Mouse (Mus musculus): Measurements from ENCODE around the gene Erg.
A peak's percentile ranks its signal among the peaks of the same experiment; 100 is the strongest.

The Erg gene

GRCm38 (mm10) chr16:95585541-95586310, 667 bp downstream of the Erg start:
- DNase-seq (ENCODE audit: low spot score), result peak; percentile 41

- DNase-seq (ENCODE audit: low spot score), result no peak
Observed at GRCm38 (mm10) chr16:95584751-95585528, 1.5 kb downstream of the Erg start.

- no peak for DNase-seq (ENCODE audit: low spot score)
Observed at GRCm38 (mm10) chr16:95579289-95579688, 7.1 kb downstream of the Erg start.

- no peak for DNase-seq (ENCODE audit: low spot score)
Observed at GRCm38 (mm10) chr16:95573163-95573562, 13.2 kb downstream of the Erg start.

GRCm38 (mm10) chr16:95570616-95571015, 15.8 kb downstream of the Erg start:
- DNase-seq (ENCODE audit: low spot score), result no peak

GRCm38 (mm10) chr16:95556834-95557233, 29.6 kb downstream of the Erg start:
- DNase-seq (ENCODE audit: low spot score), result no peak

GRCm38 (mm10) chr16:95553136-95553535, 33.3 kb downstream of the Erg start:
- DNase-seq (ENCODE audit: low spot score), result no peak

- no peak for DNase-seq (ENCODE audit: low spot score)
Observed at GRCm38 (mm10) chr16:95552495-95552894, 33.9 kb downstream of the Erg start.

DNA sequence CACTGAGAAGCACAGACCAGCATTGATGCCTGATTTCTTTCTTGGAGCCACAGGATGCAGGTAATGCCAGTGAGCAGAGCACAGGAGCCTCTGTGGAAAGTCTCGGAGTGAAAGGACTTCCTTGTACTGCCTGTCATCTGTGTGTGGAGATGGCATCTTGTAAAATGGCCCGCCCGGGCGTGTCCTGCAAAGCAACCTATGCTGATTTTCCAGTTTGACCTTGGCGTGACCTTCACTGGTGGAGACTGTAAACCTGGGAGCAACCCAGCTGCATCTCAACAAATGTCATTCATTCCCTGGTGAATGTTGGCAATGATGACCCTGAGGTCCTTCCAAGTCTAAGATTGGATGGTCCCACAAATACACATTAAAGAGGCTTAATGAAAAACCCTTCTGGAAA, 35.9 kb downstream of the Erg start:
- no peak for DNase-seq (ENCODE audit: low spot score)

DNA sequence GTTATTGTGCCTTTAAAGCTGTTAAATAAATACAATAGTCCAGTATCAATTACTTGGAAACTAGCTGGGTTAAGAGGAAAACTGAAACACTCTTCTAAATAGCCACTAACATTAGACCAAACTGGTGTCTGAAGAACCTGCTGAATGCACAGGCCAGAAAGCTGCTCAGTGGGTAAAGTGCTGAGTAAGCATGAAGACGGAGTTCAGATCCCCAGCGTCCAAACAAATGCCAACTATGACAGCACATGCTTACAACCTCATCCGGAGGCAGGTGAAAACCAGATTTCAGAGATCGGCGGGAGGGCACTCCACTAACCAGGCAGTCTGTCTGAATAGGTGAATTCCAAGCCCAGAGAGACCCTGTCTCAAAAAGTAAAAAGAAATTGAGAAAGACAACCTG, 41.6 kb downstream of the Erg start:
- DNase-seq (ENCODE audit: low spot score), result no peak

DNA sequence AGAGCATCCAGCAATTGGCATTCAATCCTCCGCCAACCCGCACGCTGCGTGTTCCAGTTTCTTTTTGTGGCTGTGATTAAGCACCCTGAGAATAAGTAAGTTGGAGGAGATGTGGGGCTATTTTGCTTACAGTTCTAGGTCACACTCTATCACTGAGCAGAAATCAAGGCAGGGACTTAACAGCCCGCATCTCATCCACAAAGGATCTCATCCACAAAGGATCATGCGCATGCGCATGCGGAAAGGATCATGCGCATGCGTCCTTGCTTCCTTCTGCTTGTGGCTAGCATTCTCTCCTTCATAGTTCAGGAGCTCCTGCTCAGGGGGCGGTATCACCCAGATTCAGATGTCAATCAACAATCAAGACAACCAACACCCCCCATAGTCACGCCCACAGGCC, 42.9 kb downstream of the Erg start:
- DNase-seq (ENCODE audit: low spot score), result no peak

DNA sequence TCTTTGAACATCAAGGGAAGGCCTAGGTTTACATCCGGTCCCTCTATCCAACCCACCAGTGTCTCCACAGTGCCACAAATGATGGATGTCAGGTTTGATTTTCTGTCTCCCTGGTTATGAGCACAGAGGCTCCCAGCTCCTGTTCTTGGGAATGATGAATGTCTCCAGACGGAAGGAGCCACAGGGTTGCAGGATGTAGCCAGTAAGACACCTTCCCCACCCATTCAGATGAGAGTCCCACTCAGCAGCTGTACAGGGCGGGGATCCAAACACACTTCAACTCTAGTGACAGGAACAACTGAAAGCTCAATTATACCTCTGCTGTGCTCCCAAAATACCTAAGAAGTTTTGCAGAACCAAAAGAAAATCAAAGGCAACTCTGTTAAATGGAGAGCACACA, 51.2 kb downstream of the Erg start:
- no peak for DNase-seq (ENCODE audit: low spot score)

DNA sequence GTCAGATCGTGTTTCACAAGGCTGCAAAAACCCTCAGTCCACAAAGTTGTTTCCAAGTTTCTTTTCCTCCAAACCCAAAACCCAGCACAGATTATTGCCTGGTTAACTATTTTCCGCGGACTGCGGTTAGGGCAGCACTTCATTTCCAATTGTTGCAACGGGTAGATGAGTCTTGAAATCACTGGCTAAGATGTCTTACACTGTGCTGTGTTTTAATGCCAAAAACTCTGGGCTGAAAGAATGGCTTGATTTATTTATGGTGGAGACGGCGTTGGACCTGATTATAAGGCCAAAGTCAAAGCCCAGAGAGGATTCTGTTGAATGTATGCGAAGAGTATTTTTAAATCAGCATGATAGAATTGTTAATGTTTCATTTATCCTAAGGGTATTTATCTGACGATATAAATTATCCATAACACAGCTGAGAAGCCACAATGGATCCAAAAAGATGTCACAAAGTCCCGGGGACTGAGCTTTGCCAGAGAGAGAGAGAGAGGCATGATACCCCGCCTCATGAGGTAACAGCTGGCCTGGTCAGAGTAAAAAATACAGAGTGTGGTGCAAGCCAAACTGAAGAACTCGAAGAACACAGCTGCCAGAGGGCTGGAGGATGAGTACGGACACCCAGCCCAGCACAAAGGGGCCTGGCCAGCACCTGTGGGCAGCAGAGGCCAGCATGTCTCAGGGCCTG, 53.9 kb downstream of the Erg start:
- no peak for DNase-seq (ENCODE audit: low spot score)

DNA sequence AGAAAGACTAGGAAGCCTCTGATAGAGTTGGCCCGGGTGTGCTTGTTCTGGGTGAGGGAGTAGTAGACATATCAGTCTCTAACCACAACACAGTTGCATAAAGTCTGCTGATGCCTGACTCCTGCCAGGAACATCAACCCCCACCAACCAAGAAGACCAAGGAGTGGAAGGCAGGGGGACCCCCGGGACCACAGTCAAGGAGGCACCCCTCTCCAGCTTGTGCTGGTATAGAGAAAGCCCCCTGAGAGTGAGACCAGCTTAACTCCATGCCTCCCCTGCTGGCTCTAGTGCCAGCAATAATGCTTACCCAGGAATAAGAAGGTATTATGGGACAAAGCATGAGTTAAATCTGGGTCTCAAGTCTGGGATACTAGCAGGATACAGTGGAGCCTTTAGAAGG, 58.8 kb downstream of the Erg start:
- no peak for DNase-seq (ENCODE audit: low spot score)

- DNase-seq (ENCODE audit: low spot score), result no peak
Observed at GRCm38 (mm10) chr16:95519520-95519919, 66.9 kb downstream of the Erg start.

- DNase-seq (ENCODE audit: low spot score), result no peak
Observed at GRCm38 (mm10) chr16:95506051-95506450, 80.3 kb downstream of the Erg start.

DNA sequence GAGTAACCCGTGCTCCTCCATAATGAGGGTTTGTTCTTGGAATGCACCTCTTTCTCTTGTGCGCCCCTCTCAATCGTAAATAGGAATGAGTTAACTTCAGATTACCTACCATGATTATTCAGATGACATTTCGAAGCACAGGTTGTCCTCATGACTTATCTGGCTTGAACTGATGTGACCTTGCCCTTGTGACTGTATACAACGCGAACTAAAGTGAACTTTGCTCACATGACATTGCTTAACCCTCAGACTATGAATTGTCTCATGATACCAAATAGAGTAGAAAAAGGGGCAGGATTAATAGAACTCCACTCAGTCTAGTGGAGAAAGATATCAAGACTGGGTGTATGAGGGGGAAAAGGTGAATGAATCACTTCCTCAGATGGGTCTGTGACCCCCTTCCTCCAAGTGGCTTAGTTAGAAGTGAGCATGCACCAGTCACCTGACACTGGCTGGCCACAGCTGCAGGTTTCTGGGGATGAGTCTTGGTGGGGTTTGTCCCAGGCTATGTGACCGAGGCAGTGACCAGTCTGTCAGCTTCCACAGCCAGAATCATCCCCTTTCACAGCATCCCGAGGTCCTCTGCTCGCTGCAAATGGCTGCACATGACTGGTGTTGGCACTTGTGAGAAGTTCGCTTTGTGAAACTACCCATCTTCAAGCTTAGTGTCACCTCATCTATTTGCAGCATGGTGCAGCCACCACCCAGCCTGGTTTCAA, 89.7 kb downstream of the Erg start:
- DNase-seq (ENCODE audit: low spot score), result no peak

DNA sequence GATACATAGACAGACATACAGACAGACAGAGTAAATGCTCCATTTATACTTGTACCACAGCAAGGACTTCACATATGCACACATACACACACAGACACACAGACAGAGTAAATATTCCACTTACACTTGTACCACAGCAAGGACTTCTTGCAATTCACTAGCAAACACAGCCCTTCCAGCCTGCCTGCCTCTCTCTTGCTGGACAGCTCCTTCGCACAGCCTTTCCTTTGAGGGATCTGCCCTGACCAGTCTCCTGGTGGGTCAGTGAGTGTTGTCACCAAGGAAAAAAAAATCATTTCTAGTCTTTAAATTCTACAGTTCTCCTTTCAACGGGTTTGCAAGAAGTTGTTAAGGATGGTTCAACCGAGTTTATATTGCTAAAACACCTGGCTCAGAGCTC, 92.3 kb downstream of the Erg start:
- DNase-seq (ENCODE audit: low spot score), result no peak

DNA sequence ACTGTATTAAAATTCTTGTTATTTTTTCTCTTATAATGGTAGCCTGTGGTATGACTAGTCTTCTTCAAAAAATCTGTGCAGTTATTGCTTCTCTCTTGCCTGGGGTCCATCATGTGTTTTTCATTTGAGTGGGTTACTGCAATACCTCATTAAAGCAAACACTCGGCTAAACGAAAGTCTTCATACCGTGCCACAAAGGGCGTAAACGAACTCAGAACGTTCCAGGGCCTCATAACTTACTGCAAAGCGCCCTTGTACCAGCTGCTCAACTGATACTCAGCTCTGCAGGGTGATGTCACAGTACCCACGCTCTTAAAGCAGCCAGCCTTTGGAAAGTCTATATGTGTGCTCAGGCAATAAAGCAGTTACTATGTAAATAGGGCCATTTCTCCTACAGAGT, 93.1 kb downstream of the Erg start:
- DNase-seq (ENCODE audit: low spot score), result no peak

GRCm38 (mm10) chr16:95492146-95492545, 94.2 kb downstream of the Erg start:
- no peak for DNase-seq (ENCODE audit: low spot score)

GRCm38 (mm10) chr16:95490386-95490785, 96.0 kb downstream of the Erg start:
- no peak for DNase-seq (ENCODE audit: low spot score)

DNA sequence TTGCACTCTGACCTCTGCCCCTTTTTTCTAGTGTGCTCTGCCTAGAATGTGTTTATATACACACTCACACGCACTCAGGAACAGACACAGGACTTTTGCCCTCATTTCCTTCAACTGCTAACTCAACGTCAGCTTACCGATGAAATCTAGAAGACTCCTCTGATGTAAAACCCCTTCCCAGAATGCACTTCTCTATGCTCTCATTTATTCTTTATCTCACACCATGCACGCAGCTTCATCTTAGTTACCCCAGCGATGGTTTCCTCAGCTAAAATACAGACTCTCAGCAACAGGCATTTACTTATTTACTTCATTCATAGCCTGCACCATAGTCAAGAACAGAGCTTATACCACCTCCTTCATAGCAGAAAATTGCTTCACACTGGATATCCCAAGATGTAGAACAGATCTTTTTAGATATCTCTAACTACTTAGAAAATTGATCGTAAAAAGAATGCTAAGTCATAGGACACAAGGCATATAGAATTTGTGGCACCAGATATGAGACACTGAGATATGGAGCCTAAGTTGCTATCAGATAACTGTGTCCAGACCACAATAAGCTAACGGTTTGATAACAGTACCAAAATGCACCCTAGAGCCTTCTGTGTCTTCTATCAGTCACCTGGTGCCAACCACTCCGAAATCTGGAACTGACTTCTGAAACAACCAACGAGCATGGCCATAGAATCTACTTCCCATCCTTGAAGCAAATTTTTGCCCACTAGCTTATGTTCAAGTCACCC, 98.6 kb downstream of the Erg start:
- no peak for DNase-seq (ENCODE audit: low spot score)

All from T-cell, adult 2 months (primary cell).